Mouse (Mus musculus) adipocyte (in vitro differentiated cells): ENCODE results near the gene Prkaa2.

ENCODE experiments used
- DNase-seq: peaks from one replicate; pipeline ENCODE4 v3.0.0-alpha.2; 2016; ENCODE audit warnings: low spot score

The Prkaa2 gene

GRCm38 (mm10) chr4:105109199-105109989 is at the start of gene Prkaa2:
Gene Prkaa2 (minus strand): TSS chr4:105109890.
- no peak for DNase-seq

DNA sequence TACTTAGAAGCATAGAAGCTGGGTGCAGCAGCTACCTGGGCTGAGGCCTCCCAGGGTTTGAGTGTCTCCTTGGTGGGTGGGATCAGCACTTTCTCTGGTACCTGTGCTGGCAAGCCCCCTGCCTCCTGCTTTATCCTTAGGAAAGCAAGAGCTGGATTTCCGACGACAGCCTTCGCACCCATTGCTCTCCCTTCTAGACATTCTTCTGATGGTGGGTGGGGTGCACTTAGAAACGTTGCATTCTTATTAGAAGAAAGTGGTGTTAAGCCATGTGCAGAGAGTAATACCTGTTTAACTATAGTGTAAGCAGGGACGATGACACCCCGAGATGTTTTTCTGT is 49.8 kb upstream of the Prkaa2 start:
- no peak for DNase-seq

DNA sequence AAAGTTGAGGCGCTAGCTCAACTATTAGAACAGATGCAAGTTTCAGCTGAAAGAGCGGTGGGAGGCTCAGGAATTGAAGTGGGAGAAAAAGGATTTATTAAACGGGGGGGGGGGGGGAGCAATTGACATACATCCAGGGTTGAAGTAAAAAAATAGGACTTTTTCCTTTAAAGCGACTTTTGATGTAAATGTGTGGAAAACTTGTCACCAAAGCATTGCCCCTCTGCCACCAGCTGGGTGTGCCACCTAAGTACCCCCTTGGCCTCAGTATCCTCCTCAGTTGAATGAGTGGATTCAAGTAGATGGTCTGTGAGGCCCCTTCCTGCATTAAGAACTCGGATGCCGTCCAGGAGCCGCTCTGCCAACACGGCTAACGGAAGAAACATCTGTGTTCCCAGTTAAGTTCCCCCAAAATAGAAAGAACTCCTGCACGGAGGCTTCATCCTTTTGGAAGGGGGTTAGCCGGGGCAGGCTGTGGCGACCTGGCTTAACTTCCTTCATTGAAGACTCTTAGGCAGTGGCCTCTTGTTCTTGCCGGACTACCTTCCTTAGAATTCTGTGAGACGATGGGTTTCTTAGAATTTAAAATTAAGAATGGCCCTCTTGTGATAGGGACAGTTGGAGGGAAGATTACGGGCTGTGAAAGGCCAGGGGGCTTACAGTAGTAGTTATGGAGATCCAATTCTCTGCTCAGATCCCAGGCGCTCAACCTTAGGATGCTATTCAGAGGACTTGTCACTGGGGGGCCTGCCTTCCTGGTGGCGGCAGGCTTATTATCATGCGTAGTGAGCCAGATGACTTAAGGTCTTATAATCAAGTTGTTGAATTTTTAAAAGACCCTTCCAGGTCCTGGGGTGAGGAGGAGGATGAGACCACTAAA is 49.2 kb upstream of the Prkaa2 start:
- DNase-seq = peak; percentile 64

DNA sequence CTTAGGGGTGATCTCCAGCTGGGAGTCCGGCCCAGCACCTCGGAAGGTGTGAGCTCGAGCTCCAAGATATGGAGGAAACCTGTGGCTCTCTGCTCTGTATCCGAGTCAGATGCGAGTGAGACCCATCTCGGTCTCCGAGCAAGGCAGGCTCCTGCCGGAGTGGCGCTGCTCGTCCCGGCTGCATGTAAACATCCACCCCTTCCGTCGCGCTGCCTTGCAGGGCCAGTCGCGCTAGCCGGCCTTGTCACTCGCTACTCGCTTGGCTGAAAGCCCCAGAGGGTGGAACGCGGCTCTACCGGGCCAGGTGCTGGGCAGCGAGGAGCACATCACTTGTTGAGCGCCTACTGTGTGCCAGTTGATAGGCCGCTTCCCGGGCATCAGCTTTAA is 48.5 kb upstream of the Prkaa2 start:
- DNase-seq = peak; percentile 67

- DNase-seq = peak; percentile 96
Observed at GRCm38 (mm10) chr4:105157276-105158168, 47.8 kb upstream of the Prkaa2 start, which contains the start of gene Plpp3. Gene Plpp3 (plus strand): TSS chr4:105157347.

DNA sequence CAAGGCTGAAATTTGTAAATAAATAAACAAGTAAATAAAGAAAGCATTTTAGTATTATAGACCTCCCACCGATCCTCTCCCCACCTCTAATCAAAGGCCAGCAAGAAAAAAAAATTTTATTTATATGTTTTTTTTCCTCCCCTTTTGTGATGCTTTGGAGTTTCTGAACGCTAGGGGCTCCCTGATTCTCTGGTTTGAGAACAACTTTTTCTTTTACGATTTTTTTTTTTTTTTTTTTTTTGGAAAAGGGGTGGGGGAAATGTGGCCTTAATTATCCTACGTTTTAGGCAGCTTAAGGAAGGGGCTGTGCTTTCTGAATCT is 47.2 kb upstream of the Prkaa2 start:
- DNase-seq = no peak

GRCm38 (mm10) chr4:105156281-105156680 is 46.6 kb upstream of the Prkaa2 start:
- no peak for DNase-seq

DNA sequence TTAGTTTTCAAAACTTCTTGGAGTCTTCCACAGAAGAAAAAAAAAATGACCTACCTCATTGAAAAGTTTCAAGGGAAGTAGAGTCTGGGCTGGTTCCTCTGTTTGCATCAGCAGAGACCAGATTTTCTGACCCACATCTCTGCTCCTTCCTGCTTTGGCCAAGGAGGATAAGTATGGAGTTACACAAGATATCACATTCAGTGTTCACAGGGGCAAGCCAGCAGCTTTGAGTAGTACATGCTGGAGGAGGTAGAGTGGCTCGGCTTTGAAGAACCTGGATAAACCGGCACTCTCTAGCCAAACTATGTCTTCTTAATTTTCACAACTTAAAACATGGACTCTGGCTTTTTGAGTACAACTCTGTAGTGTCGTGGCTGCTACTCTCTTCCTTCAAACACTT is 43.5 kb upstream of the Prkaa2 start:
- no peak for DNase-seq

DNA sequence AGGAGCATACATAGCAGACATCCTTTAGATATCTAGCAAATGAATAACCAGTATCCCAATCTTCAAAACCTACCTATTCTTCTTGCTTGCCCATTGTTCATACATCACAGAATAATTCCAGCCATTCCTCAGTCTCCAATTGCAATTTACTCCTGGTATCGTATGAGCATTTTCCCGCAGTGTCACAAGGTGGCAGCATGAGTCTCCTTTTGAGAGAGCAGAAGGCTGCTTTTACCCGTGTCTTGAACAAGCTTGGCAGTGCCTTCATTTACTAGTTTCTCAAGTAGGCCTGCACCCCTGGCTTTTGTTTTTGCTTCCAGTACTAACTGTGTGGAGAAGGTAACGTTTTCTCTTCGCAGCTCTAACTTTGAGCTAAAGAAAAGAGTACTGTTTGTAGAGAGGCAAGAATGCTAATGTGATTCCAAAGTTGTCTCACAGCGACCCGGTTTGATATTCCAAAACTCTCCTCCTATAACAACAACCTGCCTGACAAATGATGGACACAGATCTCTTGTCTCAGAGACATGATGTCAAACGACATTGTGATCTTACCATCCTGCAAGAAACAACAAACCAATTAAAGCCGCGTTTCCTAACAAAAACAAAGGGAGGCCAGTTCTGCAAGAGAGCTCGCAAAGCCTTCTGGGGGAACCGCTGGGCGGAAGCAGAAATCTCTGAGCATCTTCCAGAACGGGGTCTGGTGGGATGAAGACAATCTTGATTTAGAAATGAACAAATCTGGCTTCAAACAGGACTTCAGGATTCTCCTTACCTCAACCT is 42.4 kb upstream of the Prkaa2 start:
- DNase-seq = peak; percentile 89

DNA sequence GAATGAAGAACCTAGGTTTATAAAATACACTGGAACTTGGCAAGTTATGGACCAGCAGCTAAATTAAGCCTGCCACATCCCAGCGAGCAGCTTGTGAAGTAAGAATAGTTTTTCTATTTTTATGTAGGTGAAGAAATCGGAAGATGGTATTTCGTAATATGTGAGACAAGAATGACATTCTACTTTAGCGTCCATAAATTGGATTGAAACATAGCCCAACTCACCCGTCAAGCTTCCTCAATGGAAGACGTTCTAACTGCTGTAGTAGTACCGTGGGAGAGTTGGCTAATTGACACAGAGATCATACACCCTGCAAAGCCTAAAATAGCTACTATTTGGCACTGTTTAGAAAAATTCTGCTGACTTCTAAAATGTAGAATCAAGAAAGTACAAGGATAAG is 39.8 kb upstream of the Prkaa2 start:
- DNase-seq = peak; percentile 44

DNA sequence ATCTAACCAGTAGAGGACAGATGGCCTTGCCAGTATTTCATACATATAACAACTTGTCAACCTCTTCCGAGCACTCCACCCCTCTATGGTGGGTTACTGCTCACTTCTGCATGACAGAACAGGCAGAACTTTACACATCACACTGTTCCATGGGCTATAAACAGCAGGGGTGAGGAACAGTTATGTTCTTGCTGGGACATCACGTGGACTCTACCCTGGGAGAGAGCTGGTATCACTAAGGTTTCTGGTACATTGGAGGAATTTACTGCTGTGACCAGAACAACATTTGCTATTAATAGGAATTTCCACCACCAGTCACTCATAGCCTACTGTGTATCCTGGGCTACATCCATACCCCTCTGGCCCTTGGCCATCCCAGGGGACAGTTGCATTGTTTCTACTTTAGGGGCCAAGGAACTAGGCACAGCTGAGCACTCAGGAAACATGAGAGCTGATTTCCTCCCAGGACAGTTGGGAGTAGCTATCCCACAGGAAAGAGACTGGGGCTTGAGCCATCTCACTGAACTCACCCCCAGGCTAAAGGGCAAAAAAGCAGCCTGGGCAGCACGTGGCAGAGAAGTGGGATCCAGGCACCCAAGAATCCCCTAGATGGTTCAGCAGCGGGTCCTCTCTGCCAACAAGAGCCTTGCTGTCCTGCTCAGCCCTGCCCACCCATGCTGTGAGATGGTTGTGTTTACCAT is 23.8 kb upstream of the Prkaa2 start:
- DNase-seq = peak; percentile 32

DNA sequence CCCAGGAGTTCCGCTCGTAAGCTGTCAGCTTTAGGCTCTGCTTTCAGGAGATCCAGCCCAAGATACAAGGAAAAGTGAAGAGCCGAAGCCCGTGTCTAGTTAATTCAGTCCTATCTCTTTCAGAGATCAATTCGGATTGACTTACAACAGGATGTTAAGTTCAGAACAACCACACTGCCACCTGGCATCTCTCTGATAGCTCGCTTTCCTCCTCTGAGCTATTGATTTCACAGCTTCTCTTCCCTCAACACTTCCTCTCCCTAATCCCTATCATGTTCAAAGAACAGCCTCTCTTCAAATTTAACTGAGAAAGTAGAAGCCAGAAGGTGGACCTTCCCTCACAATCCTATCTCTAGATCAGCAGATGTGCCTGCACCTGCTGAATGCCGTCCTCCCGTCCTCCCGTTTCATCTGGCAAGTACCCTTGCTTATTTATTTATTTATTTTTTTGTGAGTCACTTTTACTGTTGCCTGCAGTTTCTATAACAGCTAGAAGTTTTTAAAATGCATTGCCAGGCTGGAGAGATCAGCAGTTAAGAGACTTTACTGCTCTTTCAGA is 22.1 kb upstream of the Prkaa2 start:
- DNase-seq = no peak

GRCm38 (mm10) chr4:105129212-105129611 is 19.5 kb upstream of the Prkaa2 start:
- no peak for DNase-seq

DNA sequence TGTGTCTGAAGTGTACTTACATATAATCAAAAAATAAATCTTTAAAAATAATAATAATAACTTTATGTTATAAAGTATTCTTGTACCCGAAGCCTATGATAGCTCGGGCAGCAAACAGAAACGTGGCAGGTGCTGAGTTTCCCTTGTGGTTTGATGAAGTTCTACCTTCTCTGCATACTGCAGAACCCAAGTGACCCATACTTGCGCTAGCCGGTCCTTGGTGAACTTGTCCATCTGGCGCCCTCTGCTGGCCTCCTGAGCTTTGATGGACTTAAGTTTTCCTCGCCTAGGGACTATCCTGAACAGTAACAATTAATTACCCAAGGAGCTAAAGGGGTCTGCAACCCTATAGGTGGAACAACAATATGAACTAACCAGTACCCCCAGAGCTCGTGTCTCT is 12.7 kb upstream of the Prkaa2 start:
- DNase-seq = peak; percentile 52

DNA sequence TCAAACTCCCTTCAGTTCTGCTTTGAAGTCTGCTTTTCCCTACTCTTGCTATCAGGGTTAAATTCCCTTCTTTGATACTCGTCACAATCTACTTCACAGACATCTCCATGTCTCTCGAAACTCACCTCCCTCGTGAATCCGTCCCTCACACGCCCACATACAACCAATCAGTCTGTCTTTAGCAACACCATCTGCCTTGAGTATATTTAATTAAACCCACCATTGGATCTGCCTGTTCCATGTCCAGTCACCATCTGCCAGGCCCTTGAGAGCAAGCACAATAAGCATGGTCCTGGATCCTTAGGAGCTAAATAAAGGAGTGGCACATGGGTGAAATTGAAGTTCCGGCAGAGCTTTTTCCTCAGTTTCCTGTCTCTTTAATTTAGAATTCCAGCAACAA is 11.4 kb upstream of the Prkaa2 start:
- DNase-seq = no peak

GRCm38 (mm10) chr4:105113468-105113867 is 3.8 kb upstream of the Prkaa2 start:
- DNase-seq = no peak

GRCm38 (mm10) chr4:105113042-105113441 is 3.4 kb upstream of the Prkaa2 start:
- no peak for DNase-seq

GRCm38 (mm10) chr4:105111770-105112169 is 2.1 kb upstream of the Prkaa2 start:
- DNase-seq = no peak

DNA sequence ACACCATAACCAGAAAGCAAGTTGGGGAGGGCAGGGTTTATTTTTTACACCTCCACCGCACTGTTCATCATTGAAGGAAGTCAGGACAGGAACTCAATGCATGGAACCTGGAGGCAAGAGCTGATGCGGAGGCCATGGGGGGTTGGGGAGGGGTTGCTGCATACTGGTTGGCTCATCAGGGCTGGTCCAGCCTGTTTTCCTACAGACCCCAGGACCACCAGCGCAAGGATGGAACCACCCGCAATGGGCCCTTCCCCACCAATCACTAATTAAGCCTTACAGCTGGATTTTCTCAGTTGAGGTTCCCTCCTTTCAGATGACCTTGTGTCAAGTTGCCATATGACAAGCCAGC is 970 bp upstream of the Prkaa2 start:
- DNase-seq = no peak

GRCm38 (mm10) chr4:105109990-105110683 is 447 bp upstream of the Prkaa2 start:
- DNase-seq = no peak
